Mouse (Mus musculus): ENCODE measurements around the gene Sh3tc1.

Gene Sh3tc1

GRCm38 (mm10) chr5:35739536-35740278 lies at the start of gene Sh3tc1:
Gene Sh3tc1 (minus strand): TSS chr5:35739987.
- DNase-seq (ENCODE audit: low read depth, low spot score) = no peak

GRCm38 (mm10) chr5:35788719-35789118 lies 48.9 kb upstream of the Sh3tc1 start:
- DNase-seq (ENCODE audit: low read depth, low spot score) = no peak

- no peak for DNase-seq (ENCODE audit: low read depth, low spot score)
Measured at GRCm38 (mm10) chr5:35787847-35788246, 48.1 kb upstream of the Sh3tc1 start.

GRCm38 (mm10) chr5:35785853-35786252 lies 46.1 kb upstream of the Sh3tc1 start:
- no peak for DNase-seq (ENCODE audit: low read depth, low spot score)

- DNase-seq (ENCODE audit: low read depth, low spot score) = no peak
Measured at GRCm38 (mm10) chr5:35782648-35783180, 42.9 kb upstream of the Sh3tc1 start.

GRCm38 (mm10) chr5:35781116-35781515 lies 41.3 kb upstream of the Sh3tc1 start:
- no peak for DNase-seq (ENCODE audit: low read depth, low spot score)

- DNase-seq (ENCODE audit: low read depth, low spot score) = no peak
Measured at GRCm38 (mm10) chr5:35774137-35774424, 34.3 kb upstream of the Sh3tc1 start.

- DNase-seq (ENCODE audit: low read depth, low spot score) = no peak
Measured at GRCm38 (mm10) chr5:35773274-35774136, 33.7 kb upstream of the Sh3tc1 start.

- DNase-seq (ENCODE audit: low read depth, low spot score) = no peak
Measured at GRCm38 (mm10) chr5:35770891-35771663, 31.3 kb upstream of the Sh3tc1 start.

- no peak for DNase-seq (ENCODE audit: low read depth, low spot score)
Measured at GRCm38 (mm10) chr5:35770246-35770645, 30.5 kb upstream of the Sh3tc1 start.

GRCm38 (mm10) chr5:35768997-35769396 lies 29.2 kb upstream of the Sh3tc1 start:
- no peak for DNase-seq (ENCODE audit: low read depth, low spot score)

GRCm38 (mm10) chr5:35768525-35768924 lies 28.7 kb upstream of the Sh3tc1 start:
- DNase-seq (ENCODE audit: low read depth, low spot score) = no peak

GRCm38 (mm10) chr5:35765909-35766308 lies 26.1 kb upstream of the Sh3tc1 start:
- DNase-seq (ENCODE audit: low read depth, low spot score) = no peak

GRCm38 (mm10) chr5:35762850-35763249 lies 23.1 kb upstream of the Sh3tc1 start:
- no peak for DNase-seq (ENCODE audit: low read depth, low spot score)

- DNase-seq (ENCODE audit: low read depth, low spot score) = no peak
Measured at GRCm38 (mm10) chr5:35762388-35762787, 22.6 kb upstream of the Sh3tc1 start.

- DNase-seq (ENCODE audit: low read depth, low spot score) = no peak
Measured at GRCm38 (mm10) chr5:35761323-35761722, 21.5 kb upstream of the Sh3tc1 start.

GRCm38 (mm10) chr5:35758081-35759053 lies 18.6 kb upstream of the Sh3tc1 start:
- DNase-seq (ENCODE audit: low read depth, low spot score) = no peak

- peak; percentile 93 for DNase-seq (ENCODE audit: low read depth, low spot score)
Measured at GRCm38 (mm10) chr5:35757639-35758001, 17.8 kb upstream of the Sh3tc1 start, which contains the start of gene Ablim2. Gene Ablim2 (plus strand): TSS chr5:35757880.

- no peak for DNase-seq (ENCODE audit: low read depth, low spot score)
Measured at GRCm38 (mm10) chr5:35756997-35757638, 17.3 kb upstream of the Sh3tc1 start.

- no peak for DNase-seq (ENCODE audit: low read depth, low spot score)
Measured at GRCm38 (mm10) chr5:35756020-35756419, 16.2 kb upstream of the Sh3tc1 start.

Measured in WW6 (cell line).